Mouse (Mus musculus): ENCODE measurements at regions not wholly inside any gene's neighbourhood (a gene's known extent, or its start where the extent isn't known, plus 50 kb on each side); places are given as distances from the start of the nearest gene placed in this dataset.

GRCm38 (mm10) chr7:133189880-133190462 is 65.8 kb upstream of the Ctbp2 start:
- TF ChIP-seq POLR2A (IDR thresholded peaks at IDR 0.05; ENCODE audit: insufficient read depth, low read depth, low read length) (no peak), CTCF (IDR thresholded peaks at IDR 0.05; ENCODE audit: insufficient read depth, low read depth, low read length) (no peak)

All from olfactory bulb, adult 2 months (tissue).